Mouse (Mus musculus): ENCODE results near the gene Cd33. TPM values are rescaled to one million over a fixed set of nuclear protein-coding genes. Genes with fewer than 3 reads are reported as not detected.

Gene Cd33
- total and polyA plus RNA-seq, 3 experiments: 3.1 to 4.5 (median 3.8) TPM

DNA sequence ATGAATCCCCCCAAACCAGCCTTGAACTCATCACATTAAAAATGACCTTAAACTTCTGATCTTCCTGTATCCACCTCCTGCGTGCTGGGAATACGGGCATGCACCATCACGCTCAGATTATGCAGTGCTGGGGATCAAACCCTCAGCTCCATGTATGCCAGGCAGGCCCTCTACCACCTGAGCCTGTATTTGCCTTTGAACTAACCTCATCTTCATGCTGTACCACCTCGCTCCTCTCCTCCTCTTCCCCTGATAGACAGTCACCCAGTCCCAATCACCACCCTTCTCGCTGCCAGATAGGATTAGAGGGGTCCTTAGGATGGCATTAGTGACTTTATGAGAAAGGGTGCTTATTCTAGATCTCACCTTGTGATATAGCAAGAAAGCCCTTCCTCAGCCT, 29.2 kb downstream of the Cd33 start:
- DNase-seq: no peak

GRCm38 (mm10) chr7:43512519-43512918, 31.7 kb downstream of the Cd33 start:
- no peak for DNase-seq

GRCm38 (mm10) chr7:43511707-43512478, 32.3 kb downstream of the Cd33 start:
- DNase-seq: no peak

GRCm38 (mm10) chr7:43495343-43496021, 48.7 kb downstream of the Cd33 start:
- peak; percentile 53 for DNase-seq

- DNase-seq: no peak
Measured at GRCm38 (mm10) chr7:43490861-43491260, 53.4 kb downstream of the Cd33 start.

DNA sequence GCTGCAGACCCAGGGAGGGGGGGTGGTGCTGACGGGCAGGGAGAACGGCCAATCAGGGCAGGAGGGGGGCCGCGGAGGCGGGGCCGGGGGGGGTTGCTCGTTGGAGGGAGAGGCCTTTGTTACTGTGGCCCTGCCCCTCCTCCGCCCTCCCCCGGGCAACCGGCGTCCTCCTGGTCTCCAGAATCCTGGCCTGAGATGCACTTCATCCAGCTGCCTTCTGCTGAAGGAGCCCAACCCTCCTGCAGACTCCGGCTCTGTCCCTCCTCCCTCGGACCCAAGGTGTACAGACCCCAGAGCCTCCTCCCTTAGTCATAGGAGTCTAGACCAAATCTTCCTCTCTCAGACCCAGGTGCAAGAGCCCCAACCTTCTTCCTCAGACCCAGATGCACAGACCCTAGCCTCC, 54.0 kb downstream of the Cd33 start:
- peak; percentile 46 for DNase-seq

DNA sequence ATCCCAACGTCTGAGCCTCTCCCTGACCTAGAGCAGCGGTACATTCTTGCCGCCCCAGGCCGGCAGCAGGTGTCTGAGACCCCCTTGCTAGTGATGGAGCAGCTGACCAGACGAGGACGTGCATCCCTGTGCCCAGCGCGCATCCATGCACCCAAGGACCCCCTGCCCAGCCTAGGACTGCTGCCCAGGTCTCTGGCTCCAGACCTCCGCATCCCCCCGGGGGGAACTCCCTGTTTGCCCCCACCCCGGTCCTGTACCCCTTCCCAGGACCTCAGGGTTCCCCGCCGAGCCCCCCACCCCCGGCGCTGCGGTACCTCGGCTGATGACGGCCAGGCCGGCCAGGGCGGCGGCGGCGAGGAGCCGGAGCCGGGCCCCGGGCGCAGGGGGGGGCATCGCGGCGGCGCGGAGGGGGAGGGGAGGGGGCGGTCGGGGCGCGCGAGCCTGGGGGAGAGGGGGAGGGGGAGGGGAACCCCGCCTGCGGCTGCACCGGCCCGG, 54.5 kb downstream of the Cd33 start, which contains the start of gene Iglon5:
Gene Iglon5, minus strand, starts transcription at position 445 of the 495 bp plus-strand sequence.
- DNase-seq: no peak

- no peak for DNase-seq
Measured at GRCm38 (mm10) chr7:43488646-43489045, 55.6 kb downstream of the Cd33 start.

DNA sequence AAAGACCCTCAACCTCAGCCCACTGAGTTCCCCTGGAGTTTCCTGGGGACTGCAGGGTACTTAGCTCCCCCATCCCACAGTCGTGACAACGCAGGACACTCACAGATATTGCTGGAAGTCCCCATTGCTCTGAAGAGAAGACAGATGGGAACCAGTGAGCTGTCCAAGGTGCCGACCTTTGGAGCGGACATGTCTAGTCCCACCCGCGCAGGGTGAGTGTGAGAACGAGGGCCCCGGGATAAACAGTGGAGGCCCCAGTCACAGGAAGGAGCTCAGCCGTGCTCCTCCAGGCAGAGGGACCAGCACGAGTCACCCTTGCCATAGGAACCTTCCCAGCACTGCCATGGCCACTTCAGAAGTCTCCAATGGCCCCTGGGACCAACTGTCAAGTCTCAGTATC, 61.0 kb downstream of the Cd33 start:
- DNase-seq: no peak

- DNase-seq: no peak
Measured at GRCm38 (mm10) chr7:43482090-43482716, 62.0 kb downstream of the Cd33 start.

- DNase-seq: peak; percentile 58
Measured at GRCm38 (mm10) chr7:43481191-43481590, 63.0 kb downstream of the Cd33 start.

DNA sequence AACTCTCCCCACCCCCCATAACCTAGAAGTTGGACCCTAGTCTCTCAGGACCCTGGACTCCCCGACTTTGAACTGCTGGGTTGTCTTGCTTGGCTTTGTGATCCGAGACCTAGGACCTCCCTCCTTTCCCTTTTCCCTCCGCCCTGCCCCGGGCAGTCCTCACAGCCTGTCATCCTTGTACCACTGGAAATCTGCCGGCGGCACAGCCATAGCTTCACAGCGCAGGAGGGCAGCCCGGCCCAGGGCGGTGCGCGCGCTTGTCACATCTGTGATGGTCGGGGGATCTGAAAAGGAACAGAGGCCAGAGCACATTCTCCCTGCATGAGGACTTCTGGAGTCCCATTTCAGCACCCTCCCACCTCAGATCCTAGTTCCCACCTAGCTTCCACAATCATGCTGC, 67.9 kb downstream of the Cd33 start:
- DNase-seq: no peak

DNA sequence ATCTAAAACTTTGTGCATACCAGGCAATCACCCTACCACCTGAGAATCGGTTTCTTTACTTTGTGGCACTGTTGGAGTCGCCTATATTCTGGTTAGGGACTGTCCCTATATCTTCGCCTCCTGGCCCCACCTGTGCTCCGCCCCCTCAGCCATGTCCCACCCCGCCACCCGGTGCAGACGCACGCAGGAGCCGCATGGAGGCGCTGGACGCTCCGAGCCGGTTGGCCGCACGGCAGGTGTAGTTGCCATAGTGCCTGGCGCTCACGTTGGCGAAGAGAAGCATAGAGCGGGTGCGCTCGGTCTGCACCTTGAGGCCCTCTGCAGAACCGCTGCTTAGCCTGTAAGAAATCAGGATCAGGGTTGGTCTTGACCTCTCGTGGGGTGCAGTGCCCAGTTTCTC, 68.5 kb downstream of the Cd33 start:
- no peak for DNase-seq

Other genes starting within 250 kb of the Cd33 start
- gene Zfp715, start 231.1 kb downstream of the Cd33 start, total RNA-seq (2021): 10 to 100 TPM; 19.1 to 20.6 TPM
- 1.4 and 1.8 TPM in 2 replicates for gene Zfp715, start 231.1 kb downstream of the Cd33 start, polyA plus RNA-seq (2012; rRNA removed)
- gene Siglecf, start 193.1 kb downstream of the Cd33 start, total RNA-seq (2021): not detected
- 0.04 and 0.18 TPM in 2 replicates for gene Siglecf, start 193.1 kb downstream of the Cd33 start, polyA plus RNA-seq (2012; rRNA removed)
- under 1 TPM in 1 of 2 experiments, not detected in 1; 0.17 TPM for gene Siglecg, start 136.2 kb downstream of the Cd33 start, total RNA-seq (2021)
- gene Siglecg, start 136.2 kb downstream of the Cd33 start, polyA plus RNA-seq (2012; rRNA removed): 0.58 and 1.0 TPM in 2 replicates
- not detected for gene Lim2, start 116.8 kb downstream of the Cd33 start, total RNA-seq (2021)
- gene Lim2, start 116.8 kb downstream of the Cd33 start, polyA plus RNA-seq (2012; rRNA removed): not detected in 2 replicates
- gene Nkg7, start 107.4 kb downstream of the Cd33 start, total RNA-seq (2021): 1 to 10 TPM in 1 of 2 experiments, under 1 TPM in 1; 0.61 to 1.2 TPM
- 2.1 and 2.6 TPM in 2 replicates for gene Nkg7, start 107.4 kb downstream of the Cd33 start, polyA plus RNA-seq (2012; rRNA removed)
- not detected for gene Cldnd2, start 103.6 kb downstream of the Cd33 start, total RNA-seq (2021)
- not detected in 2 replicates for gene Cldnd2, start 103.6 kb downstream of the Cd33 start, polyA plus RNA-seq (2012; rRNA removed)
- gene Etfb, start 100.3 kb downstream of the Cd33 start, total RNA-seq (2021): 100 to 1,000 TPM; 367 to 728 TPM
- 33.7 and 44.2 TPM in 2 replicates for gene Etfb, start 100.3 kb downstream of the Cd33 start, polyA plus RNA-seq (2012; rRNA removed)
- gene Gm45233, start 100.3 kb downstream of the Cd33 start, total RNA-seq (2021): 1 to 10 TPM in 1 of 2 experiments, under 1 TPM in 1; 0.58 to 1.5 TPM
- 1.7 and 4.6 TPM in 2 replicates for gene Gm45233, start 100.3 kb downstream of the Cd33 start, polyA plus RNA-seq (2012; rRNA removed)
- 1 to 10 TPM; 2.2 to 2.8 TPM for gene Vsig10l, start 81.3 kb downstream of the Cd33 start, total RNA-seq (2021)
- gene Vsig10l, start 81.3 kb downstream of the Cd33 start, polyA plus RNA-seq (2012; rRNA removed): 7.9 and 10.9 TPM in 2 replicates
- gene Iglon5, start 54.4 kb downstream of the Cd33 start, total RNA-seq (2021): 1 to 10 TPM; 2.2 to 3.3 TPM
- 3.3 and 4.4 TPM in 2 replicates for gene Iglon5, start 54.4 kb downstream of the Cd33 start, polyA plus RNA-seq (2012; rRNA removed)
- not detected for gene 4931406B18Rik, start 38.5 kb downstream of the Cd33 start, total RNA-seq (2021)
- not detected in 2 replicates for gene 4931406B18Rik, start 38.5 kb downstream of the Cd33 start, polyA plus RNA-seq (2012; rRNA removed)
- gene Zfp658, start 17.8 kb upstream of the Cd33 start, total RNA-seq (2021): 1 to 10 TPM; 2.0 to 3.1 TPM
- 0.52 and 0.71 TPM in 2 replicates for gene Zfp658, start 17.8 kb upstream of the Cd33 start, polyA plus RNA-seq (2012; rRNA removed)
- 10 to 100 TPM; 12.8 to 18.1 TPM for gene Zfp719, start 35.2 kb upstream of the Cd33 start, total RNA-seq (2021)
- gene Zfp719, start 35.2 kb upstream of the Cd33 start, polyA plus RNA-seq (2012; rRNA removed): 0.27 and 0.47 TPM in 2 replicates
- not detected for gene Zfp819, start 62.7 kb upstream of the Cd33 start, total RNA-seq (2021)
- gene Zfp819, start 62.7 kb upstream of the Cd33 start, polyA plus RNA-seq (2012; rRNA removed): not detected in 2 replicates
- not detected for gene Ceacam18, start 90.3 kb upstream of the Cd33 start, total RNA-seq (2021)
- gene Ceacam18, start 90.3 kb upstream of the Cd33 start, polyA plus RNA-seq (2012; rRNA removed): not detected in 2 replicates
- 1 to 10 TPM; 3.5 to 5.0 TPM for gene Siglece, start 115.7 kb upstream of the Cd33 start, total RNA-seq (2021)
- gene Siglece, start 115.7 kb upstream of the Cd33 start, polyA plus RNA-seq (2012; rRNA removed): 3.6 and 5.3 TPM in 2 replicates
- 10 to 100 TPM in 1 of 2 experiments, 1 to 10 TPM in 1; 9.9 to 10.4 TPM for gene Ctu1, start 127.6 kb upstream of the Cd33 start, total RNA-seq (2021)
- gene Ctu1, start 127.6 kb upstream of the Cd33 start, polyA plus RNA-seq (2012; rRNA removed): 20.1 and 21.3 TPM in 2 replicates
- gene Klk14, start 146.0 kb upstream of the Cd33 start, total RNA-seq (2021): not detected
- not detected in 2 replicates for gene Klk14, start 146.0 kb upstream of the Cd33 start, polyA plus RNA-seq (2012; rRNA removed)
- not detected for gene Klk13, start 168.1 kb upstream of the Cd33 start, total RNA-seq (2021)
- 0.12 and 0.36 TPM in 2 replicates for gene Klk13, start 168.1 kb upstream of the Cd33 start, polyA plus RNA-seq (2012; rRNA removed)
- not detected for gene Klk12, start 224.5 kb upstream of the Cd33 start, total RNA-seq (2021)
- not detected in 2 replicates for gene Klk12, start 224.5 kb upstream of the Cd33 start, polyA plus RNA-seq (2012; rRNA removed)
- not detected for gene Klk11, start 230.2 kb upstream of the Cd33 start, total RNA-seq (2021)
- not detected in 2 replicates for gene Klk11, start 230.2 kb upstream of the Cd33 start, polyA plus RNA-seq (2012; rRNA removed)
- gene Klk10, start 236.6 kb upstream of the Cd33 start, total RNA-seq (2021): under 1 TPM; 0.40 to 0.62 TPM
- gene Klk10, start 236.6 kb upstream of the Cd33 start, polyA plus RNA-seq (2012; rRNA removed): 1.0 and 1.4 TPM in 2 replicates
- not detected for gene Klk9, start 247.5 kb upstream of the Cd33 start, total RNA-seq (2021)
- gene Klk9, start 247.5 kb upstream of the Cd33 start, polyA plus RNA-seq (2012; rRNA removed): not detected in 2 replicates

Data from adrenal gland, adult 2 months (tissue).